Mouse (Mus musculus) adrenal gland, postnatal 4 days (tissue): ENCODE measurements around the gene 6430550D23Rik. TPM values are rescaled to one million over a fixed set of nuclear protein-coding genes. Genes with fewer than 3 reads are reported as not detected.
"Not testable (repeated sequence)": the region's sequence is repeated elsewhere in the genome, so short reads cannot be mapped to it uniquely, and the experiment has no call there.

Experiments used
- DNase-seq, 2 experiments: peaks; one replicate each; pipeline ENCODE4 v3.0.0; 2021 to 2022; ENCODE audit warnings: low spot score in 2 of 2, mixed read lengths in 2 of 2
- total RNA-seq, 2 experiments: library from RNA; stranded (reverse); gene quantifications; 2 replicates each; pipeline ENCODE4 v1.2.3; 2021

Gene 6430550D23Rik
- total RNA-seq, 2 experiments from 2014 or later = 2.8 to 3.9 TPM

GRCm38 (mm10) chr2:155956134-155957059 lies 51.4 kb downstream of the 6430550D23Rik start, which contains the start of gene Cep250:
Gene Cep250 (plus strand): TSS chr2:155956458.
- peak; percentile 80 to 84 for DNase-seq

- DNase-seq = peak in 1 of 2 experiments; percentile 28
Measured at GRCm38 (mm10) chr2:155952006-155952405, 55.8 kb downstream of the 6430550D23Rik start.

GRCm38 (mm10) chr2:155949362-155949761 lies 58.4 kb downstream of the 6430550D23Rik start:
- DNase-seq = no peak

GRCm38 (mm10) chr2:155947390-155948002 lies 60.3 kb downstream of the 6430550D23Rik start:
- DNase-seq = no peak

GRCm38 (mm10) chr2:155946499-155946898 lies 61.3 kb downstream of the 6430550D23Rik start:
- DNase-seq = no peak

- peak; percentile 66 for DNase-seq
Measured at GRCm38 (mm10) chr2:155946069-155946468, 61.7 kb downstream of the 6430550D23Rik start.

GRCm38 (mm10) chr2:155945580-155945979 lies 62.2 kb downstream of the 6430550D23Rik start:
- DNase-seq = no peak

GRCm38 (mm10) chr2:155945124-155945523 lies 62.7 kb downstream of the 6430550D23Rik start, which contains the start of gene Gdf5:
Gene Gdf5 (minus strand): TSS chr2:155945367.
- no peak for DNase-seq

GRCm38 (mm10) chr2:155944685-155945084 lies 63.1 kb downstream of the 6430550D23Rik start:
- no peak for DNase-seq

- no peak for DNase-seq
Measured at GRCm38 (mm10) chr2:155943463-155943862, 64.3 kb downstream of the 6430550D23Rik start.

GRCm38 (mm10) chr2:155941697-155942442 lies 65.9 kb downstream of the 6430550D23Rik start:
- DNase-seq = peak; percentile 38 to 55

GRCm38 (mm10) chr2:155940681-155941080 lies 67.1 kb downstream of the 6430550D23Rik start, which contains the start of gene Gm15557:
Gene Gm15557 (plus strand): TSS chr2:155940728.
- DNase-seq = no peak

- DNase-seq = no peak
Measured at GRCm38 (mm10) chr2:155939897-155940529, 67.8 kb downstream of the 6430550D23Rik start.

GRCm38 (mm10) chr2:155929531-155930442 lies 78.0 kb downstream of the 6430550D23Rik start, which contains the start of gene Uqcc1:
Gene Uqcc1 (minus strand): TSS chr2:155930310.
- DNase-seq = peak; percentile 68 to 87

GRCm38 (mm10) chr2:155928711-155929345 lies 78.9 kb downstream of the 6430550D23Rik start:
- no peak for DNase-seq

GRCm38 (mm10) chr2:155925213-155925612 lies 82.6 kb downstream of the 6430550D23Rik start:
- DNase-seq = not testable (repeated sequence)
